In the genomic region with DNA sequence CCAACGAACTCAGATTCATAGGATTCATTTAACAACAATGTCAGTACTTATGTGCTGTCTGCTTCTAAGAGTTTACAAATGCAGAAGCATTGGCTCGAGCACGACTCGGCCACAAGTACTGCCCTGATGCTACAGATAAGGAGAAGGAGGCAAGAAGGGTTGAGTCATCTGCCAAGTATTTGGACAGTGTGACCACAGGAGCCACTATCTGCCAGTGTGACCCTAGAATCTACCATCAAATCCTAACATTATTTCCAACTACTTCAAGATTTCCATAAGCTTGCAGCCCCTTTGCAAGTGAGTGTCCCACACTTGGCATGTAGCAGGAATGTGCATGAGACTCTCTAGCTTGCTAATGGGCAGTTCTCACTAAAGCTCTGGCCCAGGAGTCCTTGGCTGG, we compare ENCODE assay signal across 11 mouse cellular contexts.
"Had no signal": no experiment of that assay in that cellular context is flagged by ENCODE, and none has a peak within 500 bp of the region (broad histone marks: within the 10 kb centered on the region; RNA-seq: fewer than 3 reads in every experiment).

No protein-coding gene starts in this region.

- DNase-seq: kidney, postnatal 25 days; layer of hippocampus, postnatal 36 days; lung, adult 18-20 months; lung, postnatal 36 days; retina, postnatal 1 day; right cerebral cortex, postnatal 4 days; spleen, adult 18-20 months; thymus, adult 18-20 months; thymus, postnatal 14 days had no signal

- ATAC-seq: lung, postnatal 0 days; midbrain, embryonic 15.5 days had no signal
